Mouse (Mus musculus) monocyte, adult 2 months (primary cell): ENCODE results near the gene OR5BS1P.
"Not testable (repeated sequence)": the region's sequence is repeated elsewhere in the genome, so short reads cannot be mapped to it uniquely, and the experiment has no call there.

Experiments used
- DNase-seq, 2 experiments: peaks; one replicate each; pipeline ENCODE4 v3.0.0; 2022; ENCODE audit warnings: low spot score in 2 of 2, low read depth in 1 of 2

Gene OR5BS1P

DNA sequence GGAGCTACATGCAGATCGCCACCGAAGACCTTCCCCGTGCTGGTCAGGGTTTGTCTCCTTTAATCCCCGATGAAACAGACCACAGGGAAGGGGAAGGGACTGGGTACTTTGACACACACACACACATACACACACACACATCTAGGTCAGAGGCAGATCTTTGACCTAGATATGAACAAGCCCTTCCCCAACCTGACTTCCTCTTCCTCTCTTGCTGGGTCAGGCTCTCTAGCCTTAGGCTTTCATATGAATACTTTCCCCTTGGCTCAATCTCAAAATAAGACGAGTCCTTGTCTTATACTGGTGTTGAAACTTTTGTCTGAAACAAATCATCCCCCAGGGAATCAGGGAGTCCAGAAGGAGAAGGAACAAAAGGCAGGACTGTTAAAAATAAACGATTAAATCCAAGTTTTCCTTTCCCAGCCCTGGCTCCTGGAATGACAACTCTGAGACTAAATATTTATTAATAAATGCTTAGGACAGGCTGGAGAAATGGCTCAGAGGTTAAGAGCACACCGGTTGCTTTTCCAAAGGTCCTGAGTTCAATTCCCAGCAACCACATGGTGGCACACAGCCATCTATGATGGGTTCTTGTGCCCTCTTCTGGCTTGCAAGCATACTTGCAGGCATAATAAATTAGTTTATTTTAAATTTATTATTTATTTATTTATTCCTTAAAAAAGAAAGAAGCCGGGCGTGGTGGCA lies 36.7 kb downstream of the OR5BS1P start:
- DNase-seq = no peak

DNA sequence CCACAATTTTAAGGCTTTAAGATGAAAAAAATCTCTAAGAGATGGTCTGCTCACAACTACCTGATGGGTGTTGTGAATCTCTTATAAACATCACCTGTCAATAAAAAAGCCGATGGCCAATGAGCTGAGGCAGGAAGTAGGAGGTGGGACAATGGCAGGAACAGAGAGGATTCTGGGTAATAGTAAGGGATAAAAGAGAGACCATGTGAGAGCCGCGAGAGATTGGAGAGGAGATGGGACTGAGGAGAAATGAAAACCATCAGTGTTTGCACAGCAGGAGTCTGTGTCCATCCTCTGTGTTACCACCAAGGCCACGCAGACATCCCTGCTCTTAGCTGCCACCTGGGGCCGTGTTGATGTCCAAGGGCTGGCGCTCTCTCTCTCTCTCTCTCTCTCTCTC lies 37.6 kb downstream of the OR5BS1P start:
- DNase-seq = no peak

DNA sequence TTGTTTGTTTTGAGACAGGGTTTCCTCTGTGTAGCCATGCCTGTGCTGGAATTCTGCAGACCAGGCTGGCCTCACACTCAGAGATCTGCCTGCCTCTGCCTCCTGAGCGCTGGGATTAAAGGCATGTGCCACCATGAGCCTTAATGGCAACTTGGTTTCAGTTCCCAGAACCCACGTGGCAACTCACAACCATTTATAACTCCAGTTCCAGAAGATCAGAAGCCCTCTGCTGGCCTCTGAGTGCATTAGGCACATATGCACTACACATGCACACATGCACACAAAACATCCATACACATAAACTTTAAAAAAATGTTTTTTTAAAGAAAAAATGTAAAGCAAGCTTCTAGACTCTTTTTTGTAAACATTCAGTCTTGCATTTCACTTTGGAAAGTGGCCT lies 39.7 kb downstream of the OR5BS1P start:
- DNase-seq = no peak

DNA sequence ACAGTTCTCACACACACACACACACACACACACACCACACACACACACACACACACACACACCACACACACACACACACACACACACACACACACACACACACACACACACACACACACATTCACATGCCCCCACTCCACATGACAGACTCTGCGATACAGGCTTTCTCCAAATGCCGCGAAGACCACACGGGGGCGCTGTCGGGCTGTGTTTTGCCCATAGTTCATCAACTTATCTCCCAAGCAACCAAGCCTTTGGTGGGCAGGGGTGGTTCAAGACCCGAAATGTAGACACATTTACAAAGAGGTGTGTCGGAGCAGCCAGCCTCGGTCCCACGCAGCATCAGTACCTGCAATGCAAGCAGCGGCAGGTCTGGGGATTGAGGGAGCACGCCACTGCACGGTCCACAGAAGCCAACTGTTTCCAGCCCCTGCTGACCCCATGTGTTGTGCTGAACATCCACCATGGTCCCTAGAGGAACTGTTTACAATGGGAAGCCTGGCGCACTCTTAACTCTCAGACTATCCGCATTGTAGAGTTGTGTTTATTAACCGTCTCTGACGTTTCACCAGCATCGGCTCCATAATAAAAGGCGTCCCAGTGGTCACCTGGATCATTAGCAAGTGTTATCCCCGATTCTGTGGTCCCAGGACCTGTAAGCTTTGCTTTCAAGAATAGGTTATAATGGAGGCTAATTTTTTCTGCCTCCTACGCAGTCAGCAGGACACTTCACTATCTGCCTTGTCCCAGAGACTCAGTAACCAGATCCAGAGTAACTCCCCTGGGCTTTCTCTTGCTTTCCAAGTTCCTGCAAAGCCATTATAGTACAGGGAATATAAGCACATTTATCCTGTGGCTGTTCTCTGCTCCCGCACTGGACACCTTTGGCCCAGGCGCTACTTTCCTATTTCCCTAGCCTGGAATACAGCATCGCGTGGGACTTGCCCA lies 41.0 kb downstream of the OR5BS1P start:
- peak; percentile 26 to 69 for DNase-seq

DNA sequence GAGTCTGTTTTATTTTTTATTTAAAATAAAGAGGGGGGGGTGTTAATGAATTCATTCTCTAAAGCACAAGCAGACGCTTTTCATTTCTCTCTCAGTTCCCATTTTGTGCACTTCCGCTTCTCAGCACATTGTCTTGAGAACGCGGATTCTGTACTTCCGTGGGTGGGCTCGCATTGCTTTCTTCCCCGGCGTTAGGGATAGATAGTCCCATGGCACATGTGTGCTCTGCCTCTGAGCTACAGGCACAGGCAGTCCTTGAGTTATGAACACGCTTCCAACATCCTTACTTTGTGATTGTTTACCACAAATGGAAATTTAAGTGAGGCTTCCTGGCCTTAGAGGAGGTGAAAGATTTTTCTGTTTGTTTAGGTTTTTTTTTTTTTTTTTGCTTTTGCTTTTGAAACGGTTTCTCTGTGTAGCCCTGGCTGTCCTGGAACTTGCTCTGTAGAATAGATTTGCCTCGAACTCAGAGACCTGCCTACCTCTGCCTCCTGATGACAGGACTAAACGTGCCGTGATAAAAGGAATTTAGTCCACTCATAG lies 41.8 kb downstream of the OR5BS1P start:
- DNase-seq = peak; percentile 40 to 46

DNA sequence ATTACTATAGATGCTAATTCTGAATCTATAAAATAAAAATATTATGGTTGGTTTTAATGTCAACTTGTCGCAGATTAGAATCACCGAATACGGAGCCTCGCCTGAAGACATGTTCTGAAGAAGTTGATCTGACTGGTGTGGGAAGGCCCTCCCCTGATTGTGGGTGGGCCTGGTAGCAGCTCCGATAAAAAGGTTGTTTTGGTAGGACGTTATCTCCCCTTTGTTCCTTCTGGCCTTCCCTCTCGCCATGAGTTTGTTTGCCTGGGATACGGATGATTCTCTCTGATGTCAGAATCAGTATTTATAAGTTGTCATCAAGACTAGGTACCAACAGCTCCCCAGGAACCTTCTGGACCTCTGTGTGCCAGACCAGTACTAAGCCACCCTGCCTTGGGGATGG lies 42.5 kb downstream of the OR5BS1P start:
- no peak for DNase-seq

DNA sequence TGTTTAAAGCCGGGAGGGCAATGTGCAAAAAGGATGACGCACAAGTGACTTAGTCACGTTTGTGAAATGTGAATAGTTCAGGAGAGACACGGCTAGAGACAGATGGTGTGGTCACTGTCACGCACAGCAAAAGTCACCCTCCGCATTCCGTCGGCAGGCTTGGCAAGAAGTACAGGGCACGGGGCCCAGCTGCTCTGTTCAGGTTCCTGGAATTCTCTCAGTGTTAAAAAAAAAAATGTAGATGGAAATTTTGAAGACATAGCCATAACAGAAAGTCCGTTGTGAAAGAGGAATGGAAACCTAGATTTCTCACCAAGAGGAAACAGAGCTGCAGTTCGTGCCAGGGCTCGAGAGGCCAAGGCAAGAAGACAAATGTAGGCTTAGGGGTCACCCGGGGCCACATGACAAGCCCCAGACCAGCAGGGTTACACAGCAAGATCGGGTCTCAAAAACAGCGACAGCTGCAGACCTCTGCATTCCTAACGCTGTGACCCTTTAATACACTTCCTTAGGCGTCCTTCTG lies 43.2 kb downstream of the OR5BS1P start:
- DNase-seq = peak; percentile 27 to 58

DNA sequence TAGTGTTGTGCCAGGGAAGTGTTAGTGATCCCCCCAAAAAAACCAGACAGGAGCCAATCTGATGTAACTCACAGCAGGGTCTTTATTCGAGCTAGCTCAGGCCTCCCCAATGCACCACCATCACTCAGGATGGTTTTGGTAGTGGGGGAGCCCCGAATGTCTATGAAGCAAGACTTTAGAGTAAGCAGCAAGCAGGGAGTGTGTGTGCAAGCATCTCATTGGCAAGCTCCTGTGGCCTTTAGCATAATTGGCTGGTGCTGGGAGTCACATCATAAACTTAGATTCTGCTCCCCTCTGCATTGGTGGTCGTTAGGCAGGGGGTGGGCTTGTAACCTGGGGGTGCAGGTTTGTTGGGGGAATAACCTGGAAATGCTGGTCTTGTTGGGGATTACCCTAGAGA lies 44.0 kb downstream of the OR5BS1P start:
- not testable (repeated sequence) for DNase-seq

DNA sequence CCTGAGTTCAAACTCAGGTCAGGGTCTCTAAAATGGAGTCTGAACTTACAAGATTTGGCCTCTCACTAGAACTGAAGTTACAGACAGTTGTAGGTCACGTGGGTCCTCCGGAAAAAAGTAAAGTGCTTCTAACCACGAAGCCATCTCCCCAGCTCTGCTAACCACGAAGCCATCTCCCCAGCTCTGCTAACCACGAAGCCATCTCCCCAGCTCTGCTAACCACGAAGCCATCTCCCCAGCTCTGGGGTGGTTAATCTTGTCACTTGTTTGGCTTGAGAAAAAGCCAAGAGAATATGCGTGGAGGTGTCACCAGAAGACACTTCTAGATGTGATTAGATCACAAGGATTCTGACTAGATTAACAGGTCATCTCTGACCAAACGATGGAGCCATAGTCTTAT lies 44.5 kb downstream of the OR5BS1P start:
- no peak for DNase-seq

DNA sequence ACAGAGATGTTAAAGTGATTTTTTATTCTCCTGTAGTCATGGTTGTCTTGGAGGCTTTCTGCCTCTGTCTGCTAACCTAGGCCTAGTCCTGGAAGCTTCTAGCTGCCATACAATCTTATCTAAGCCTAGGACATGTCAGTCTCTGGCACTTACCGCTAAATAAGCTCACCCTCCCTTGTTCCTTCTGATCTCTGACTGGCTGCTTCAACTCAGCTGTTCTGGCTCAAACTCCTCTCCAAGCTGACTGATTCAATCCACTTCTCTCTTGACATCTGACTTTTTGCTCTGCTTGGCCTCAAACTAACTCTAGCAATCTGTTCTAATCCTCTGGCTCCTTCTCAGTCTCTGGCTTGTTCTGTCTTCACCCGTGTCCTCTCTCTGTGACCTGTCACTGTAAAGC lies 45.1 kb downstream of the OR5BS1P start:
- not testable (repeated sequence) for DNase-seq

DNA sequence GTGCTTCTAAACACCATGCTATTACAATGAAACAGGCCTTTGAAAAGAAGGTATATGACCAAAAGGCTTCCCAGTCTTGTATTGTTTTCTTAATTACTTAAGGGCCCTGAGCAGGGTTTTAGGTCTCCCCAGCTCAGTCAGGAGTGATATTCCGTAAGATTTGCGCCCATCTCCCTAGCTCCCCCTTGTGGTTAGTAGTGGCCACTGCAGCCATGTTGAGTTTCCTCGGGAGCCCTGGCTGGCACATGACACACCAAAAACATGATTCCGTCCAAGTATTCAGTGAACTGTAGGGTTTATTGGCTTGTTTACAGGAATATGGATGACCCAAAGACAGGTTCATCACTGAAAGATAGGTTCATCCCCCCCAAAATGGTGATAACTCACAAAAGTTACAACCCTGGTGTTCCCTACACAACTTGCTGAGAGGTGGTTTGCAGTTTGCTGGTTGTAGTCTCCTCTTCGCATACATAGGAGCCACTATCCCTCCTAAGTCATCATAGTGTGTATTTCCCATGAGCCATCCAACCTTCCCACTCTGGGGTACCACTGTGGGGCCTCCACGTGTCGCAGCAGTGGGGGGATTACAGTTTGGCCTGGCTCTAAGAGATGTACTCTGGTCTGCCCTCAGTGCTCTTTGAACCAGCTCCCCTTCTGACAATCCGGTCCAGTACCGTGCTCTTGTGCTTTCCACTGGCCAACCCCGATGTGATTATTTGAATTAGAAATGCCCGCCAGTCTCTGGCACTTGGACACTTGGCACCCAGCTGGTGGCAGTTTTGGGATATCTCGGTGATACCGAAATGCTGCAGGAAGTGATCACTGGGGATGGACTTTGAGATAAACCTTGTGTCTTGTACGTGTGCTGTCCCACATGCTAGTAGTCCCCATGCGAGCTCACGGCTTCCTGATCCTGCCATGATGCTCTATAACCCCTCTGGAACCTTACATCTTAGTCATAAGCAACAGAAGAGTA lies 48.0 kb downstream of the OR5BS1P start:
- peak; percentile 33 to 64 for DNase-seq

DNA sequence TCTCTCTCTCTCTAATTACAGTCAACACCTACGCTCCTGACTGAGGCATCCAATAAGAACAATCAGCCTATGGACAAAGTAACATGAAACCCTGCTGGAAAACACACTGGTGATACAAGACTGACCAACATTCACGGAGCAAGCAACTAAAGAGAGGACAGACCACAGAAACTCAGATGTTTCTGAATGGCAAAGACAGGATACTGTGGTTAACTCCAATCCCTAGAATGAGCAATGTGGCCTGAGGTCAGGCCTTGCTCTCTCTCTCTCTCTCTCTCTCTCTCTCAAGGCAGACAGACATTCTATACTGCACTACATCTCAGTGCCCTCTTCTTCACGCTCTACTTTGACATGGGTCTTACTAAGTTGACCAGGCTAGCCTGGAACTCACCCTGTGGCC lies 51.5 kb downstream of the OR5BS1P start:
- no peak for DNase-seq

DNA sequence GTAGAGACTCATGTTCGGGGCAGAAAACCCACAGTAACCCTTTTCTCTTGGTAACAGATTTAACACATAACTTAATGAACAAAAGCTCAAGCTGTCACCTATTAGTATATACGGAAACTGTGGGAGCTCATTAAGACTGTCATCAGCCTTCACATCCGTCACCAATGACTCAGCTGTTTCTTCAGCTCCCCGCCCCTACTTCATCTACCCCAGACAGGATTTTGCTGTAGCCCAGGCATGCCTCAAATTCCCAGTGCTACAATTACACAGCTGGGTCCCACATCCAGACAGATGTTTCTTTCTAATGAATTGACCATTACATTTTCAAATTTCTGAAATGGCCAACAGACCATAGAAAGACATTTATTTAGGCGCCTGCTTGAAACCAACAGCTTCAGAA lies 56.4 kb downstream of the OR5BS1P start:
- no peak for DNase-seq

DNA sequence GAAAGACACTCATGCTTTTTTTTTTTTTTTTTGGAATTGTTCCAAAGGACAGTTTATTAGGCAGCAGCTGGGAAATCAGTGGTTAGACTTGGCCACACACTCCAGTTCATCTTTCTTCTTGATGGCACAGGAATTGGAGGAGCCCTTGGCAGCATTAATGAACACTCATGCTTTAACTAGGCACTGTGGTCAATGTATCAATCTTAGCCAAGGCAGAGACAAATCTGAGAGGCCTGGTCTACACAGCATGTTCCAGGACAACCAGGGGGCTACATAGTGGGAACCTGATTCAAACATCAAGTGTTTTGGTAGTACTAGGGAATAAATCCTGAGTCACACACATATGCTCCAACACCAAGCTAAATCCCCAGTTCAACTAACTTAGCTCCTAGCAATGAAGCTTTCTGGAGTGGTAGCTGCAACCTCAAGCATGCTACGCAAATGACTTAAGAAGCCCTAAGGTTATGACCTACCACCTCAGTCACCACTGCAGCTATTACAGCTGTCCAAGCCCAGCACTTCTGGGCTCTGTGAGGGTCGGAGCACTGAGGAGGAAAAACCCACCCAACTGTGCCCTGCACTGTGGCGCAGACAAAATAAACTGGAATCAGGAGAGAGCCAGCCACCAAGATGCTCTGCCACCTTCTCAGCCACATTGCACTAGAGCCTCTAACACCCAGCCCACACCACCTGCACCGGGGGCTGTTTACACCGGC lies 57.5 kb downstream of the OR5BS1P start:
- no peak for DNase-seq

DNA sequence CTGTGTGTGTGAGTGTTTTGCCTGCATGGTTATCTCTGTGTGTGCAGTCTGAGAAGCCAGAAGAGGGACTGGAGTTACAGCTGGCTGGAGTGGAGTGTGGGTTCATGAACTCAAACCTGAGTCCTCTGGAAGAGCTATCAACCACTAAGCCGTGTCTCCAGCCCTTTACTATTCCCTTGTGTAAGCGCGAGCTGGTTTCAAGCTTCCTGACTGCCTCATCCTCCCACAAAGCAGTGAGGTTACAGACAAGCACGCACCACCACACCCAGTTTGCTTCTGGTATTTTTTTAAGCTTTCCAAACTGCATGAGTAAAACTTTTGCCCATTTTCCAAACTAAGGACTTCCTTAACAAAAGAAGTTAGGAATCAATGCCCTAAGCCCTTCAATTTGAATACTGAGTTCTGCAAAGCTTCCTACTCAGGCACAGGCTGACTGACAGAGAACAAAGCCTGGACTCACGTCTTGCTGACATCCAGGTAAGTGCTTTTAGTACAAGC lies 58.4 kb downstream of the OR5BS1P start:
- no peak for DNase-seq
